Mouse (Mus musculus): ENCODE measurements around the gene Actn3. TPM values are rescaled to one million over a fixed set of nuclear protein-coding genes. Genes with fewer than 3 reads are reported as not detected.

The Actn3 gene
- total RNA-seq, 2 experiments from 2014 or later = 0.30 to 0.44 TPM

GRCm38 (mm10) chr19:4865147-4865546 lies 12.6 kb downstream of the Actn3 start:
- no peak for DNase-seq

GRCm38 (mm10) chr19:4863048-4863447 lies 14.7 kb downstream of the Actn3 start:
- DNase-seq = no peak
- intact Hi-C loops (cut with DNase I) = no loop called here

More at GRCm38 (mm10) chr19:4865147-4865546, 12.6 kb downstream of the Actn3 start:
- intact Hi-C loops (cut with DNase I) = no loop called here

GRCm38 (mm10) chr19:4859081-4859480 lies 18.6 kb downstream of the Actn3 start:
- intact Hi-C loops (cut with DNase I) = no loop called here
- no peak for DNase-seq

GRCm38 (mm10) chr19:4855951-4856350 lies 21.8 kb downstream of the Actn3 start:
- DNase-seq = no peak
- intact Hi-C loops (cut with DNase I) = no loop called here

GRCm38 (mm10) chr19:4855470-4855820 lies 22.3 kb downstream of the Actn3 start:
- intact Hi-C loops (cut with DNase I) = no loop called here
- no peak for DNase-seq

- intact Hi-C loops (cut with DNase I) = no loop called here
Observed at GRCm38 (mm10) chr19:4854552-4855469, 22.9 kb downstream of the Actn3 start, which contains the start of gene Ctsf. TSS of gene Ctsf (plus strand) at chr19:4855130.

GRCm38 (mm10) chr19:4850281-4850680 lies 27.4 kb downstream of the Actn3 start:
- intact Hi-C loops (cut with DNase I) = no loop called here
- no peak for DNase-seq

More at GRCm38 (mm10) chr19:4854552-4855469, 22.9 kb downstream of the Actn3 start, which contains the start of gene Ctsf:
- DNase-seq = peak; percentile 87

GRCm38 (mm10) chr19:4849800-4850199 lies 27.9 kb downstream of the Actn3 start:
- intact Hi-C loops (cut with DNase I) = loop anchor here (2.0 kb wide), 1 partner anchor 221 kb away; no protein-coding TSS in a partner anchor

GRCm38 (mm10) chr19:4847490-4847889 lies 30.2 kb downstream of the Actn3 start:
- DNase-seq = no peak
- intact Hi-C loops (cut with DNase I) = loop anchor here (2.0 kb wide), 1 partner anchor 93 kb away; no protein-coding TSS in a partner anchor

More at GRCm38 (mm10) chr19:4849800-4850199, 27.9 kb downstream of the Actn3 start:
- no peak for DNase-seq

- DNase-seq = no peak
- intact Hi-C loops (cut with DNase I) = loop anchor here (2.0 kb wide), 1 partner anchor 91 kb away; no protein-coding TSS in a partner anchor
Observed at GRCm38 (mm10) chr19:4845846-4846245, 31.9 kb downstream of the Actn3 start.

GRCm38 (mm10) chr19:4842611-4843010 lies 35.1 kb downstream of the Actn3 start:
- intact Hi-C loops (cut with DNase I) = no loop called here
- no peak for DNase-seq

- intact Hi-C loops (cut with DNase I) = loop anchor here (2.0 kb wide), 1 partner anchor 82 kb away; no protein-coding TSS in a partner anchor
- no peak for DNase-seq
Observed at GRCm38 (mm10) chr19:4840848-4841247, 36.9 kb downstream of the Actn3 start.

- DNase-seq = peak; percentile 95 to 97
- intact Hi-C loops (cut with DNase I) = loop anchor here (2.0 to 5.0 kb wide), 2 partner anchors 40 to 88 kb away; partner anchors contain the start of genes Dpp3 and Zdhhc24
Observed at GRCm38 (mm10) chr19:4839149-4839548, 38.6 kb downstream of the Actn3 start, which contains the start of the genes Ccs and Ccdc87. TSS of gene Ccs (minus strand) at chr19:4839332. TSS of gene Ccdc87 (plus strand) at chr19:4839366.

GRCm38 (mm10) chr19:4838526-4839140 lies 39.1 kb downstream of the Actn3 start:
- intact Hi-C loops (cut with DNase I) = loop anchor here (2.0 to 5.0 kb wide), 2 partner anchors 40 to 89 kb away; partner anchors contain the start of genes Dpp3 and Zdhhc24
- DNase-seq = no peak

GRCm38 (mm10) chr19:4837049-4837448 lies 40.7 kb downstream of the Actn3 start:
- no peak for DNase-seq
- intact Hi-C loops (cut with DNase I) = loop anchor here (5.0 kb wide), 1 partner anchor 90 kb away; the partner anchor contains the start of gene Dpp3

- intact Hi-C loops (cut with DNase I) = loop anchor here (5.0 kb wide), 1 partner anchor 91 kb away; the partner anchor contains the start of gene Dpp3
- DNase-seq = no peak
Observed at GRCm38 (mm10) chr19:4836096-4836495, 41.6 kb downstream of the Actn3 start.

- intact Hi-C loops (cut with DNase I) = no loop called here
- DNase-seq = no peak
Observed at GRCm38 (mm10) chr19:4833977-4834376, 43.7 kb downstream of the Actn3 start.

- peak; percentile 70 to 71 for DNase-seq
- intact Hi-C loops (cut with DNase I) = no loop called here
Observed at GRCm38 (mm10) chr19:4829156-4829555, 48.6 kb downstream of the Actn3 start.

GRCm38 (mm10) chr19:4828444-4829114 lies 49.1 kb downstream of the Actn3 start:
- intact Hi-C loops (cut with DNase I) = no loop called here
- no peak for DNase-seq

- peak; percentile 77 to 80 for DNase-seq
- intact Hi-C loops (cut with DNase I) = no loop called here
Observed at GRCm38 (mm10) chr19:4820678-4821303, 56.9 kb downstream of the Actn3 start.

Data from heart, postnatal 36 days (tissue).